Mouse (Mus musculus) ZHBTc4 (cell line): ENCODE results near the gene Nr1h4.

Experiments used
- DNase-seq: peaks from one replicate; pipeline ENCODE4 v3.0.0-alpha.2; 2011; ENCODE audit warnings: low read depth, low spot score

Gene Nr1h4

DNA sequence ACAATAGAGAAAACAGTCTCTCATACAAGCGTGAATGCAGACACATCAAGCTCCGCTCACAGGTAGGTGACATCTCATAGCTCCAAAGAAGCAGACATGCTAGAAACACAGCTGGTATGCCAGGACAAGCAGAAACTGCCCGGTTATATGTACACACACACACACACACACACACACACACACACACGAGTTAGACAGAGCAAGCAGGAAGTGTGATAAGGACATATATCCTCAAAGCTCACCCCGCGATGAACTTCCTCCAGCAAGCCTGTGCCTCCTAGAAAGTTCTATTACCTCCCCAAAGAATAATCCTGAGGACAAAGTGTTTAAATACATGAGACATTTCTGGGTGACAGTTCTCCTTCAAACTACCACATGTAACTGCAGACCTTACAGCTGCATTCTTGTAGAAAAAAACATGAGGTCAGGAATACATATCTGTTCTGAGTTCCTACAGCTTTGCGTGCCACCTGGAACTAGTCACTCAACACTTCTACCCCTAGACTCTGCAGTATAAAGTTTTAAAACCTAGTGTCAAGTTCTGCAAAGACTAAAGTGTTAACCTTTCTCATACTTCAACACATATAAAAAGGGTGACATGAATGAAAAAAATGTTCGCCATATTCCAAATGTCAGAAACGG is 11.5 kb downstream of the Nr1h4 start:
- DNase-seq = no peak

GRCm38 (mm10) chr10:89520381-89520780 is 13.0 kb downstream of the Nr1h4 start:
- no peak for DNase-seq

DNA sequence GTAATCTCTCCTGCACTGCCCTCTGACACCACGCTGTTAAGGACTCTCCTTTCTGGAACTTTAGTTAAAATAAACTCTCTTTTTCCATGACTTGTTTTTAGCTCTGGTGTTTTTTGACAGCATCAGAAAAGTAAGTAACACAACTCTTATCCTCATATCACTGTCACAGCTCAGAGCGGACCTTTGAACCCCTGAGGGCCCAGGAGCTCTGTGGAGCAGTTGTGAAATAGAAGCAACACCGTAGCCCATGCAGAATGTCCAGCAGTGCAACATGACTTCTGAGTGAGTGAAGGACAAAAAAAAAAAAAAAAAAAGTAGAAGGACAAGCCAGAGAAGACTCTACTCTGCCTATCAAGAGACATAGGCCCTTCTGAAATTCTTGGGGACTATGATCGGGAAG is 14.2 kb downstream of the Nr1h4 start:
- DNase-seq = no peak

DNA sequence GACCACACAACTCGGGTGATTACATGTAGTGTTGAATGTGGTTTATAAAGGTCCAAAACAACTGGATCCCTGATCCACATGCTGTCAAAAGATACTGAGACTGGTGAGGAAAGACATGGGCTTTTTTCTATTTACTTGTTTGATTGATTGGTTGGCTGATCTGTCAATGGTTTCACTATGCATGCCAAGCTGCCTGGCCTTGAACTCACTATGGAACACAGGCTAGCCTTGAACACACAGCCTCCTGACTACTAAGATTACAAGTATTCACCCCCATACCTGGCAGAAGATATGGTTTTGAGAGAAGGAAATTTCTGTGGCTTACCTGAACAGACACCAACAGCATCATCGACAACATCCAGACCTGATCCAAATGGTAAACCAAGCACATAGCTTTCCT is 15.0 kb downstream of the Nr1h4 start:
- no peak for DNase-seq

GRCm38 (mm10) chr10:89515813-89516212 is 17.6 kb downstream of the Nr1h4 start:
- no peak for DNase-seq

DNA sequence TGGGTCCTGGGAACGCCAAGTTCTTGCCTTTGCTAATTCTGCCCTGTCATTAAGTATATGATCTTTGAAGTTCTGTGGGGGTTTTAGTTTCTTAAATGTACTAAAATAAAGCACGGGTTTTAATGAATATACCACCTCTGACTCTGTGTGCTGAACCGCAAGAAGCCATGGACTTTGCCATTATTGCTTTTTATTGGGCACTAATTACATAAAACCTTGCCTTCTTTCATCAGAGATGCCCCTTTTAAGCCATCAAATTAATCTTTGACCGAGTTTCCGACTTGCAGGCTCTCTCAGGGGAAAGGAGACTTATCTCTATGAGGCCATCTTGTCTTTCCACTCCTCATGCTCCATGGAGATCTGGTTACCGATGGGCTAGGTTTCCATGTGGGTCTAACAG is 20.8 kb downstream of the Nr1h4 start:
- DNase-seq = no peak

- DNase-seq = no peak
Measured at GRCm38 (mm10) chr10:89510547-89510946, 22.8 kb downstream of the Nr1h4 start.

- no peak for DNase-seq
Measured at GRCm38 (mm10) chr10:89508567-89508966, 24.8 kb downstream of the Nr1h4 start.

DNA sequence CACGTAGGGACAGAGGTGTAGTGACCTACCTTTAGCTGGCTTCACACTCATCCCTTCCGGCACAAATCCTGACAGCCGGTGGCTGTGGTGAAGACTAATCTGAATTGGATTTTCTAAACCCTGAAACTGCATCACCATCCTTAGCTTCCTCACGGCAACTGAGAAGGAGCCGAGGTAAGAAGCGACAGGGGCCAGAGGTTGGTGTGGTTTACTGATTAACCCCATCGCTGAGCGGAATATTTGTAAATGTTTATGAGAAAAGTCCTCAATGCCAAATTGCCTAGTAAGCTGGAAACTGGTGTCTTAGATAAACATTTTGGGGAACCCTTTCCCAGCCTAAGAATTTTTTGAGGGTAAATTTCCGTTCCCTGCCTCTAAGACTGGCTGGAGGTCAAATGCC is 26.9 kb downstream of the Nr1h4 start:
- peak; percentile 27 for DNase-seq

DNA sequence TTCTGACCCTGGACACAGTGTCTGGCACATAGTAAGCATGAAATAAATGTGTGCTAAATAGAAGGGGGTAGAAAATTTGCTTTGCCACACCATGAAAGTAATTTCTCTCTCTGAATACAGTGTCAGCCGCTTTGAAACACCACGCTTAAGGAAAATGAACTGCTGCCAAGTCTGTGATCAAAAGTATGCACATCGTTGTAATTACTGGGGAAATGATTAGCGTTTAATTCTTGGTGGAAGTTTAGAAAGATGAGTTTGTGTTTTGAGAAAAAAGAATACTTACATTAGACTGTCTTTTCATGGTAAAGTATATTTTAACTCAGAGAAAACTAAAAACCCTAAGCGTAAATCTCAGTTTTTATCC is 27.8 kb downstream of the Nr1h4 start:
- no peak for DNase-seq

- DNase-seq = no peak
Measured at GRCm38 (mm10) chr10:89504952-89505591, 28.3 kb downstream of the Nr1h4 start.

DNA sequence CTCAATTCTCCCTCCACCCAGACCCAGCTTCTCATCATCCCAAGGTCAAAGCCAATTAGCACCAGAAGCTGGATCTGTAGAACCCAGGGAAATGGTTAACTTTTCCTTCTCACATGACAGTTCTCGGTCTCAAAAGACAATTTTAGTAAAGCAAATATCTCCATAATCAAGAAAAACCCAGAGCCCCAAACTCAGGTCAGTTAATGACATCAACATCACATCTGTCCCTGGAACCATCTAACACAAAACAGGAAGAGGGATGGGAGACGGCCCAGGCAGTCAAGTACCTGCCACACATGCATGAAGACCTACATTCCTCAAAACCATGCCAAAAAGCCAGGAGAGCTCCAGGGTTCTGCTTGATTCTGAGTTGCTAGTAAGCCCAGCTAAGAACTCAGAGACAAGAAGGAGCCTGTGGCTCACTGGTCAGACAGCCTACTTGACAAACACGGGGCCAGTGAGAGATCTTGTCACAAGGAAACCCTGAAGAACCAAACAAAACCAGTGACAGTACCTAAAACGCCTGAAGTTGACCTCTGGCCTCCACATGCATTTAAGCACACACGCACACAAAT is 30.3 kb downstream of the Nr1h4 start:
- no peak for DNase-seq

DNA sequence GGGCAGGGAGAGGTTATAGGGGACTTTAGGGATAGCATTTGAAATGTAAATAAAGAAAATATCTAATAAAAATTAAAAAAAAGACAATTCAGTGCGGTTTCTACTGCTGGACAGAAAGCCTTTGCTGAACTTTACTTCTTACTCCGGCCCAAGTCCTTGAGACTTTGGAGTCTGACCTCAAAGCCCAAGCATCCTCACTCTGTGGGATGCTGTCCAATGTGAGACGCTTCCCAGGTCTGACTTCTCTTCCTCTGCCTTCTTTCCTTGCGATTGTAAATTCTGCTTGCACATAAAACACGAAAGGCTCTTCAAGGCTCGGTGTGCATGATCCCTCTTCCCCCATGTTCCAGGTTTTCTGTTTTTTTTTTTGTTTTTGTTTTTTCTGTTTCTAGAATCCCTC is 31.5 kb downstream of the Nr1h4 start:
- DNase-seq = no peak

- no peak for DNase-seq
Measured at GRCm38 (mm10) chr10:89495537-89495936, 37.8 kb downstream of the Nr1h4 start.

- no peak for DNase-seq
Measured at GRCm38 (mm10) chr10:89491321-89491720, 42.1 kb downstream of the Nr1h4 start.

- no peak for DNase-seq
Measured at GRCm38 (mm10) chr10:89490250-89490649, 43.1 kb downstream of the Nr1h4 start.

GRCm38 (mm10) chr10:89489459-89489858 is 43.9 kb downstream of the Nr1h4 start:
- no peak for DNase-seq

- DNase-seq = no peak
Measured at GRCm38 (mm10) chr10:89486995-89487742, 46.2 kb downstream of the Nr1h4 start.

- no peak for DNase-seq
Measured at GRCm38 (mm10) chr10:89484907-89485306, 48.5 kb downstream of the Nr1h4 start.

DNA sequence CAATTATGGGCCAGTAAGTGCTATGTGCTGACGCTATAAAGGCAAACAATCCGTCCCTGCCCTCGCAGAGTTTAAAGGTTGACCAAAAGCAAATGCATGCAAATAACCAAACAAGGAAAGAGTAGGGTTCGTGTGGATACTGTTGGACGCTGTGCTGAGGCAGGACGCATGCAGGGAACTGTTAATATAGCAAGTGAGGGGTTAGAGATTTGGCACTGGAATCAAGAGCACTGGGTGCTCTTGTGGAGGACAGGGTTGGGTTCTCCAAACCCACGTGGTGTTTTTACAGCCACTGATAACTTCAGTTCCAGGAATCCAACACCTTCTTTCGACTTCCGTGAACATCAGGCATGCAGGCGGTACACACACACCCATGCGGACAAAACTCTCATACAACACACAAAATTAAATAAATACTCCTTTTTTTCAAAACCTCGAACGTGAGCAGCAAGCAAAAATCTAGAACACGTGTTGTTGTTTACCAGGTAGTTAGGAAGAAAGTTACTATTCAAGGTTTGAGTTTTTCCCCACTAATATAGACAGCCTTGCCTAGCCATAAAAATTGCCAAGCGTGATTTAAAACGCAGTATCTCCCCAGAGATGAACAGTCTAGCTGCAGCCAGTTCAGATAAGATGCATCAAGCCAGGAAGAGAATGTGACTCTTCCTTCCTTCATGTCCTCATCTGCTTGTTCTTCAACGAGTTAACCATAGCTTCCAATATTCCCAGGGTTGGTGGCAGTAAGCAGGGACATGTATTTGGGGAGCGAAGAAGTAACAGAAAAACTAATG is 49.4 kb downstream of the Nr1h4 start:
- no peak for DNase-seq

DNA sequence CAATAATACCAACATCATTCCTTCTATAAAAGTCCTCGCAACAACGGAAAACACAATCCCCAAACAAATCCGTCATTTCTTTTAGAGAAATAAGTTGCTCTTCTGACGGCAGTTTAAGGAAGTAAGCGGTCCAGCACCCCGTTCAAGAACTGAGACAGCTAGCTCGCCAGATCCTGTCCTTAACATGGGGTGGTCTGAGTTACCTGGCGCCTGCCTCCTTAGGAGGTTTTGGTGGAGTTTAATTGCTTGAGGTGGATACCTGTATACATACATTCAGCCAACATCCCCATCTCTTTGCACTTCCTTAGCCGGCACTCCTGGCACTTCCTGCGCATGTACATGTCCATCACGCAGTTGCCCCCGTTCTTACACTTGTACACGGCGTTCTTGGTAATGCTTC is 50.3 kb downstream of the Nr1h4 start:
- DNase-seq = no peak

- no peak for DNase-seq
Measured at GRCm38 (mm10) chr10:89482142-89482681, 51.2 kb downstream of the Nr1h4 start.
